Mouse (Mus musculus) MEL (cell line): ENCODE data around the gene Bbox1. TPM values are rescaled to one million over a fixed set of nuclear protein-coding genes. Genes with fewer than 3 reads are reported as not detected.

Experiments used
- DNase-seq: peaks from one replicate; pipeline ENCODE4 v3.0.0; 2011; ENCODE audit warnings: low read depth, low spot score
- H3K27ac ChIP-seq: 2 replicates; pipeline ENCODE4 v1.5.1; 2012; ENCODE audit warnings: low read depth, mild to moderate bottlenecking, control low read depth, low read length, moderate library complexity; ENCODE audit not compliant: control insufficient read depth
- H3K27me3 ChIP-seq, 2 experiments: fragments of 150-350 bp in 1 of 2; sonication (generic) in 1 of 2; 2 replicates each; pipeline ENCODE4 v1.6.1; 2012; ENCODE audit warnings: low read length in 2 of 2, mild to moderate bottlenecking in 2 of 2, improper control_type of control experiment in 1 of 2, moderate library complexity in 1 of 2; ENCODE audit not compliant: insufficient read depth in 2 of 2, control insufficient read depth in 1 of 2
- H3K36me3 ChIP-seq, 2 experiments: 2 replicates each; pipeline ENCODE4 v1.6.1; 2012 to 2014; ENCODE audit warnings: low read length in 2 of 2, improper control_type of control experiment in 1 of 2, inconsistent platforms in 1 of 2, mild to moderate bottlenecking in 1 of 2; ENCODE audit not compliant: insufficient read depth in 2 of 2, control insufficient read depth in 1 of 2
- H3K4me1 ChIP-seq, 2 experiments: fragments of 150-350 bp in 1 of 2; sonication (generic) in 1 of 2; 2 replicates each; pipeline ENCODE4 v1.6.1; 2012; ENCODE audit warnings: low read length in 2 of 2, improper control_type of control experiment in 1 of 2, mild to moderate bottlenecking in 1 of 2; ENCODE audit not compliant: insufficient read depth in 2 of 2, control insufficient read depth in 1 of 2
- H3K4me3 ChIP-seq, 2 experiments: fragments of 150-350 bp in 1 of 2; sonication (generic) in 1 of 2; 2 replicates each; pipeline ENCODE4 v1.5.1; 2012; ENCODE audit warnings: low read depth in 2 of 2, low read length in 2 of 2, mild to moderate bottlenecking in 2 of 2, moderate library complexity in 2 of 2, control low read depth in 1 of 2, improper control_type of control experiment in 1 of 2; ENCODE audit not compliant: control insufficient read depth in 1 of 2, insufficient read depth in 1 of 2
- H3K79me2 ChIP-seq: 2 replicates; pipeline ENCODE4 v1.6.1; 2012; ENCODE audit warnings: mild to moderate bottlenecking, low read length, moderate library complexity; ENCODE audit not compliant: control insufficient read depth, poor library complexity, insufficient read depth
- H3K9ac ChIP-seq: 2 replicates; pipeline ENCODE4 v1.6.1; 2012; ENCODE audit warnings: low read depth, mild to moderate bottlenecking, control low read depth, low read length, moderate library complexity; ENCODE audit not compliant: control insufficient read depth, poor library complexity, severe bottlenecking
- H3K9me3 ChIP-seq: fragments of 150-350 bp; sonication (generic); replicated peaks from 2 replicates; pipeline ENCODE4 v1.6.1; 2012; ENCODE audit warnings: mild to moderate bottlenecking, low read length, improper control_type of control experiment, moderate library complexity; ENCODE audit not compliant: insufficient read depth
- BHLHE40 ChIP-seq: IDR thresholded peaks from 2 replicates; pipeline ENCODE4 v1.6.1; 2012; ENCODE audit warnings: low read depth, mild to moderate bottlenecking, inconsistent platforms, low read length, improper control_type of control experiment, borderline replicate concordance
- E2F4 ChIP-seq: IDR thresholded peaks from 2 replicates; pipeline ENCODE4 v1.6.1; 2011; ENCODE audit warnings: low read depth, low read length, improper control_type of control experiment, borderline replicate concordance
- EP300 ChIP-seq, 2 experiments: IDR thresholded peaks; 2 replicates each; pipeline ENCODE4 v1.6.1; 2011; ENCODE audit warnings: improper control_type of control experiment in 2 of 2, low read length in 2 of 2, low read depth in 1 of 2, mild to moderate bottlenecking in 1 of 2
- GABPA ChIP-seq: IDR thresholded peaks from 2 replicates; pipeline ENCODE4 v1.6.1; 2012; ENCODE audit warnings: low read depth, mild to moderate bottlenecking, inconsistent platforms, low read length, improper control_type of control experiment, moderate library complexity
- JUND ChIP-seq: IDR thresholded peaks from 2 replicates; pipeline ENCODE4 v1.6.1; 2011; ENCODE audit warnings: low read depth, mild to moderate bottlenecking, improper control_type of control experiment, low read length
- KAT2A ChIP-seq: conservative IDR thresholded peaks from 2 replicates; pipeline ENCODE4 v1.6.1; 2012; ENCODE audit warnings: low read depth, low read length, improper control_type of control experiment, inconsistent platforms
- MAFK ChIP-seq: IDR thresholded peaks from 2 replicates; pipeline ENCODE4 v1.6.1; 2011; ENCODE audit warnings: low read depth, mild to moderate bottlenecking, low read length, improper control_type of control experiment, borderline replicate concordance
- MAZ ChIP-seq: IDR thresholded peaks from 2 replicates; pipeline ENCODE4 v1.6.1; 2012; ENCODE audit warnings: low read depth, mild to moderate bottlenecking, inconsistent platforms, low read length, improper control_type of control experiment
- MEF2A ChIP-seq: IDR thresholded peaks from 2 replicates; pipeline ENCODE4 v1.6.1; 2014; ENCODE audit warnings: low read depth, mild to moderate bottlenecking, inconsistent platforms, low read length, improper control_type of control experiment; ENCODE audit not compliant: poor library complexity, insufficient replicate concordance, severe bottlenecking; ENCODE audit errors: extremely low read depth
- MYB ChIP-seq: IDR thresholded peaks from 2 replicates; pipeline ENCODE4 v1.6.1; 2011; ENCODE audit warnings: mild to moderate bottlenecking, low read depth, low read length, improper control_type of control experiment
- NELFE ChIP-seq: IDR thresholded peaks from 2 replicates; pipeline ENCODE4 v1.6.1; 2011; ENCODE audit warnings: low read depth, low read length, improper control_type of control experiment
- NRF1 ChIP-seq: IDR thresholded peaks from 2 replicates; pipeline ENCODE4 v1.6.1; 2014; ENCODE audit warnings: low read depth, mild to moderate bottlenecking, inconsistent platforms, low read length, improper control_type of control experiment, moderate library complexity; ENCODE audit not compliant: poor library complexity, insufficient read depth, severe bottlenecking
- POLR2A ChIP-seq, 2 experiments: IDR thresholded peaks; 2 replicates each; pipeline ENCODE4 v1.6.1; 2011 to 2012; ENCODE audit warnings: low read length in 2 of 2, mild to moderate bottlenecking in 2 of 2, control low read depth in 1 of 2, improper control_type of control experiment in 1 of 2, low read depth in 1 of 2, moderate library complexity in 1 of 2; ENCODE audit not compliant: control insufficient read depth in 1 of 2, insufficient read depth in 1 of 2, poor library complexity in 1 of 2
- POLR2AphosphoS2 ChIP-seq: IDR thresholded peaks from 2 replicates; pipeline ENCODE4 v1.6.1; 2011; ENCODE audit warnings: low read length, improper control_type of control experiment
- RAD21 ChIP-seq: IDR thresholded peaks from 2 replicates; pipeline ENCODE4 v1.6.1; 2011; ENCODE audit warnings: mild to moderate bottlenecking, low read depth, low read length, improper control_type of control experiment
- RCOR1 ChIP-seq: IDR thresholded peaks from 2 replicates; pipeline ENCODE4 v1.6.1; 2012; ENCODE audit warnings: low read depth, mild to moderate bottlenecking, inconsistent platforms, low read length, improper control_type of control experiment
- SMC3 ChIP-seq: IDR thresholded peaks from 2 replicates; pipeline ENCODE4 v1.6.1; 2011; ENCODE audit warnings: low read depth, low read length, improper control_type of control experiment
- TAL1 ChIP-seq: IDR thresholded peaks from 2 replicates; pipeline ENCODE4 v1.6.1; 2012; ENCODE audit warnings: mild to moderate bottlenecking, inconsistent platforms, low read length, moderate library complexity, mixed read lengths
- TBP ChIP-seq: IDR thresholded peaks from 2 replicates; pipeline ENCODE4 v1.8.0; 2011; ENCODE audit warnings: low read depth, low read length, improper control_type of control experiment
- TCF12 ChIP-seq: IDR thresholded peaks from 2 replicates; pipeline ENCODE4 v1.6.1; 2014; ENCODE audit warnings: low read depth, mild to moderate bottlenecking, inconsistent platforms, low read length, improper control_type of control experiment, moderate library complexity
- UBTF ChIP-seq: IDR thresholded peaks from 2 replicates; pipeline ENCODE4 v1.6.1; 2012; ENCODE audit warnings: low read depth, mild to moderate bottlenecking, inconsistent platforms, low read length, improper control_type of control experiment, moderate library complexity, borderline replicate concordance; ENCODE audit not compliant: insufficient read depth
- USF1 ChIP-seq: IDR thresholded peaks from 2 replicates; pipeline ENCODE4 v1.6.1; 2014; ENCODE audit warnings: low read depth, mild to moderate bottlenecking, inconsistent platforms, low read length, improper control_type of control experiment, moderate library complexity
- USF2 ChIP-seq, 2 experiments: IDR thresholded peaks; 2 replicates each; pipeline ENCODE4 v1.6.1; 2011 to 2012; ENCODE audit warnings: improper control_type of control experiment in 2 of 2, low read length in 2 of 2, borderline replicate concordance in 1 of 2, inconsistent platforms in 1 of 2, low read depth in 1 of 2, mild to moderate bottlenecking in 1 of 2; ENCODE audit not compliant: insufficient read depth in 1 of 2
- ZKSCAN1 ChIP-seq: IDR thresholded peaks from 2 replicates; pipeline ENCODE4 v1.6.1; 2012; ENCODE audit warnings: low read depth, mild to moderate bottlenecking, inconsistent platforms, low read length, improper control_type of control experiment, moderate library complexity
- ZMIZ1 ChIP-seq: IDR thresholded peaks from 2 replicates; pipeline ENCODE4 v1.6.1; 2012; ENCODE audit warnings: low read depth, mild to moderate bottlenecking, inconsistent platforms, low read length, improper control_type of control experiment, moderate library complexity
- polyA plus RNA-seq, 2 experiments: library from polyadenylated mRNA; stranded (reverse) in 1 of 2; unstranded in 1 of 2; fragments of >175 nt in 1 of 2; fragments of >200 nt in 1 of 2; gene quantifications; 2 replicates each; pipeline versions ENCODE4 v1.2.1 to v1.2.4; 2012; ENCODE audit warnings: low replicate concordance in 2 of 2, low read depth in 1 of 2; ENCODE audit not compliant: insufficient read length in 2 of 2, insufficient read depth in 1 of 2, missing spikeins in 1 of 2
- total RNA-seq: library from RNA; depleted of rRNA; stranded (reverse); fragments of 300-350 nt; gene quantifications from 2 replicates; pipeline ENCODE4 v1.2.3, GENCODE M21; 2012

Bbox1 gene
- total and polyA plus RNA-seq, 3 experiments: not detected

DNA sequence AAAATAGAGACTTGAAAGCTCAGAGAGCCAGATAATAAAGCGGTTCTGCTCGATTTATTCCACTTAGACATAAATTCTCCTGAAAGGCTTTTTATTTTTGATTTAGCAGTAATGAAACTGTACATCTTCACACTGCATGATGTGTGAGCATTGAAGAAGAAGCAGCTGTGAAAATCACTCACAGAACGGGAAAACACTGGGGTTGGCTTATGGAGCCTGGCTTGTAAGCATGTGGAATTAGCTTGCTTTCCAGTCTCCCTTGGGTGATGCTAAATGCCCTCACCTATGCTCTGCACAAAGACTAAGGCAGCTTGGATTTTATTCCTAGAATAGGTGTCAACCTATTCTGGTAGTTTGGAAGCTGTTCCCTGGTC, 98.7 kb downstream of the Bbox1 start:
- H3K27ac ChIP-seq: no peak overlapping the region
- H3K36me3 ChIP-seq: no peaks in the 10 kb centered on the region
- no peak overlapping the region for H3K4me3 ChIP-seq
- no peak overlapping the region for H3K9ac ChIP-seq
- TF ChIP-seq ZKSCAN1 (no peak), MAFK (no peak), TBP (no peak), MEF2A (no peak), RAD21 (no peak), BHLHE40 (no peak), NELFE (no peak), E2F4 (no peak), KAT2A (no peak), GABPA (no peak), TAL1 (no peak), EP300 (IDR thresholded peaks at IDR 0.05; ENCODE audit: low read depth in 1 of 2, low read length in 2 of 2) (no peak), MAZ (no peak), RCOR1 (no peak), USF2 (IDR thresholded peaks at IDR 0.05; ENCODE audit: borderline replicate concordance in 1 of 2, insufficient read depth in 1 of 2, low read depth in 1 of 2, low read length in 2 of 2) (no peak), ZMIZ1 (no peak), POLR2AphosphoS2 (no peak)
- no peaks in the 10 kb centered on the region for H3K9me3 ChIP-seq
- no peaks in the 10 kb centered on the region for H3K4me1 ChIP-seq
- H3K79me2 ChIP-seq: no peaks in the 10 kb centered on the region
- no peaks in the 10 kb centered on the region; a peak in 2 of 4 replicates for H3K27me3 ChIP-seq
- DNase-seq: no peak

DNA sequence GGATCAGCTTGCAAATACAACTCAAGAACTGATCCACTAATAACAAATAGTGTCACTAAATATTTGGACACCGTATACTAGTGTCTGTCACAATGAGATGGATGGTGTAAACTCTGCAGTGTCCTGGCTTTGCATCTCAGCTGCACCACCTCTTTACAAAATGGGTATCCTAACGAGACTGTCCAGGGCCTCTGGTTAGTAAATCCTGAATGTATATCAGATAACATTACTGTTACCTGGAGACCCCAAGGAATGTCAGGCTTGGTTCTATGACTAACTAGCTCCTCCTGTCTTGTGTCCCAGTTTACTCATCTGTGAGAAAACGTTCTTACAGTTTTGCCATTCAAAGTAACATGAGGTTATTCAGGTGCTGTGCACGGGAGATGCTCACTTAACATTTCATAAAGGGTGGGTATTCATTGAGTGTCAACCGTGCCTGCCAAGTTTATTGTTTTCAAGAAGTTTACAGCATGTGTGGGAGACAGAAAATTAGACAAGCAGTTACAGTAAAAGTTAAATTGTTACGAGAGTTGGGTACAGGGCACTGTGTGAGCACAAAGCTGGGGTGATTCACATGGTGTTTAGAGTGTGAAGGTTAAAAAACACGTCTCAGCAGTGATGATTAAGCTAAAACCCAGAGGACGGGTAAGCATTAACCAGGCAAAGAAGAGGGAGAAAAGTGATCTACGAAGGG, 99.2 kb downstream of the Bbox1 start:
- Histone ChIP-seq H3K9me3 (no peaks in the 10 kb centered on the region), H3K79me2 (no peaks in the 10 kb centered on the region), H3K36me3 (no peaks in the 10 kb centered on the region), H3K4me1 (no peaks in the 10 kb centered on the region), H3K27ac (no peak overlapping the region), H3K27me3 (no peaks in the 10 kb centered on the region; a peak in 2 of 4 replicates), H3K9ac (no peak overlapping the region), H3K4me3 (no peak overlapping the region)
- no peak for TF ChIP-seq POLR2AphosphoS2
- no peak for TF ChIP-seq TCF12
- no peak for TF ChIP-seq USF1
- no peak for TF ChIP-seq ZKSCAN1
- no peak for TF ChIP-seq UBTF
- TF ChIP-seq USF2 (IDR thresholded peaks at IDR 0.05; ENCODE audit: borderline replicate concordance in 1 of 2, insufficient read depth in 1 of 2, low read depth in 1 of 2, low read length in 2 of 2): no peak
- no peak for TF ChIP-seq POLR2A (IDR thresholded peaks at IDR 0.05; ENCODE audit: control insufficient read depth in 1 of 2, insufficient read depth in 1 of 2, low read depth in 1 of 2, low read length in 2 of 2, poor library complexity in 1 of 2)
- no peak for TF ChIP-seq EP300 (IDR thresholded peaks at IDR 0.05; ENCODE audit: low read depth in 1 of 2, low read length in 2 of 2)
- TF ChIP-seq MYB: no peak
- no peak for TF ChIP-seq SMC3
- TF ChIP-seq NRF1: no peak
- no peak for TF ChIP-seq MAFK
- no peak for TF ChIP-seq JUND
- TF ChIP-seq E2F4: no peak
- DNase-seq: no peak
